Mouse (Mus musculus): ENCODE data around the gene Dab1. TPM values are rescaled to one million over a fixed set of nuclear protein-coding genes. Genes with fewer than 3 reads are reported as not detected.

Gene Dab1
- polyA plus RNA-seq, 1 experiment from 2014 or later, result 0.39 TPM

- Histone ChIP-seq H3K4me3 (ENCODE audit: low read depth, low read length) (no peak overlapping the region), H3K4me2 (replicated peaks; ENCODE audit: low read depth, low read length) (no peak overlapping the region), H3K36me3 (ENCODE audit: insufficient read depth, low read length) (no peaks in the 10 kb centered on the region), H3K9me3 (ENCODE audit: low read length) (no peaks in the 10 kb centered on the region), H3K9ac (replicated peaks; ENCODE audit: low read depth) (no peak overlapping the region), H3K4me1 (ENCODE audit: insufficient read depth, low read depth, low read length) (no peaks in the 10 kb centered on the region), H3K27me3 (replicated peaks; ENCODE audit: insufficient read depth, low read length) (no peaks in the 10 kb centered on the region), H3K27ac (ENCODE audit: low read length) (no peak overlapping the region)
- WGBS, result 86% methylated on average over 3 of the region's 3 CpGs
- ATAC-seq (no peak), DNase-seq (ENCODE audit: low spot score) (no peak)
- no peak for TF ChIP-seq CTCF (IDR thresholded peaks at IDR 0.05)
- TF ChIP-seq EP300 (IDR thresholded peaks at IDR 0.05), result no peak
Observed at GRCm38 (mm10) chr4:104178067-104178466, 558.9 kb downstream of the Dab1 start.

- DNase-seq (ENCODE audit: low spot score) (no peak), ATAC-seq (no peak)
- Histone ChIP-seq H3K27me3 (replicated peaks; ENCODE audit: insufficient read depth, low read length) (no peaks in the 10 kb centered on the region), H3K4me3 (ENCODE audit: low read depth, low read length) (no peak overlapping the region), H3K4me2 (replicated peaks; ENCODE audit: low read depth, low read length) (no peak overlapping the region), H3K9ac (replicated peaks; ENCODE audit: low read depth) (no peak overlapping the region), H3K4me1 (ENCODE audit: insufficient read depth, low read depth, low read length) (no peaks in the 10 kb centered on the region), H3K27ac (ENCODE audit: low read length) (no peak overlapping the region), H3K36me3 (ENCODE audit: insufficient read depth, low read length) (no peaks in the 10 kb centered on the region), H3K9me3 (ENCODE audit: low read length) (no peaks in the 10 kb centered on the region)
- WGBS, result 81% methylated on average over 4 of the region's 4 CpGs
- TF ChIP-seq CTCF (IDR thresholded peaks at IDR 0.05) (no peak), EP300 (IDR thresholded peaks at IDR 0.05) (no peak)
Observed at GRCm38 (mm10) chr4:104186311-104186710, 567.2 kb downstream of the Dab1 start.

GRCm38 (mm10) chr4:104198635-104199034 is 579.5 kb downstream of the Dab1 start:
- H3K4me3 ChIP-seq (ENCODE audit: low read depth, low read length), result no peak overlapping the region
- ATAC-seq (peak; percentile 19; the same call in 1 of the 2 replicates), DNase-seq (ENCODE audit: low spot score) (peak; percentile 13)
- H3K27ac ChIP-seq (ENCODE audit: low read length), result no peak overlapping the region
- H3K4me1 ChIP-seq (ENCODE audit: insufficient read depth, low read depth, low read length), result no peaks in the 10 kb centered on the region
- no peaks in the 10 kb centered on the region for H3K27me3 ChIP-seq (replicated peaks; ENCODE audit: insufficient read depth, low read length)
- no peak overlapping the region for H3K4me2 ChIP-seq (replicated peaks; ENCODE audit: low read depth, low read length)
- no peaks in the 10 kb centered on the region for H3K36me3 ChIP-seq (ENCODE audit: insufficient read depth, low read length)
- H3K9me3 ChIP-seq (ENCODE audit: low read length), result no peaks in the 10 kb centered on the region
- TF ChIP-seq EP300 (IDR thresholded peaks at IDR 0.05) (no peak), CTCF (IDR thresholded peaks at IDR 0.05) (no peak)
- no peak overlapping the region for H3K9ac ChIP-seq (replicated peaks; ENCODE audit: low read depth)
- 65% methylated on average over 8 of the region's 8 CpGs for WGBS

- TF ChIP-seq EP300 (IDR thresholded peaks at IDR 0.05) (no peak), CTCF (IDR thresholded peaks at IDR 0.05) (no peak)
- H3K4me2 ChIP-seq (replicated peaks; ENCODE audit: low read depth, low read length), result no peak overlapping the region
- WGBS, result 61% methylated on average over 5 of the region's 5 CpGs
- ATAC-seq, result no peak
- no peak for DNase-seq (ENCODE audit: low spot score)
- H3K9me3 ChIP-seq (ENCODE audit: low read length), result no peaks in the 10 kb centered on the region
- H3K27me3 ChIP-seq (replicated peaks; ENCODE audit: insufficient read depth, low read length), result no peaks in the 10 kb centered on the region
- no peaks in the 10 kb centered on the region for H3K36me3 ChIP-seq (ENCODE audit: insufficient read depth, low read length)
- no peak overlapping the region for H3K27ac ChIP-seq (ENCODE audit: low read length)
- H3K4me3 ChIP-seq (ENCODE audit: low read depth, low read length), result no peak overlapping the region
- H3K4me1 ChIP-seq (ENCODE audit: insufficient read depth, low read depth, low read length), result no peaks in the 10 kb centered on the region
- H3K9ac ChIP-seq (replicated peaks; ENCODE audit: low read depth), result no peak overlapping the region
Observed at GRCm38 (mm10) chr4:104201686-104202085, 582.5 kb downstream of the Dab1 start.

GRCm38 (mm10) chr4:104204047-104204446 is 584.9 kb downstream of the Dab1 start:
- TF ChIP-seq EP300 (IDR thresholded peaks at IDR 0.05), result no peak
- no peak for TF ChIP-seq CTCF (IDR thresholded peaks at IDR 0.05)

GRCm38 (mm10) chr4:104206639-104207038 is 587.5 kb downstream of the Dab1 start:
- H3K36me3 ChIP-seq (ENCODE audit: insufficient read depth, low read length), result no peaks in the 10 kb centered on the region
- no peak overlapping the region for H3K4me3 ChIP-seq (ENCODE audit: low read depth, low read length)
- H3K4me1 ChIP-seq (ENCODE audit: insufficient read depth, low read depth, low read length), result no peaks in the 10 kb centered on the region
- no peak overlapping the region for H3K27ac ChIP-seq (ENCODE audit: low read length)
- no peaks in the 10 kb centered on the region for H3K9me3 ChIP-seq (ENCODE audit: low read length)
- 49% methylated on average over 5 of the region's 5 CpGs for WGBS
- DNase-seq (ENCODE audit: low spot score) (peak; percentile 54), ATAC-seq (no peak)
- no peak overlapping the region for H3K4me2 ChIP-seq (replicated peaks; ENCODE audit: low read depth, low read length)
- no peaks in the 10 kb centered on the region for H3K27me3 ChIP-seq (replicated peaks; ENCODE audit: insufficient read depth, low read length)
- TF ChIP-seq EP300 (IDR thresholded peaks at IDR 0.05) (no peak), CTCF (IDR thresholded peaks at IDR 0.05) (no peak)
- H3K9ac ChIP-seq (replicated peaks; ENCODE audit: low read depth), result no peak overlapping the region

More at GRCm38 (mm10) chr4:104204047-104204446, 584.9 kb downstream of the Dab1 start:
- H3K4me1 ChIP-seq (ENCODE audit: insufficient read depth, low read depth, low read length), result no peaks in the 10 kb centered on the region
- no peak overlapping the region for H3K9ac ChIP-seq (replicated peaks; ENCODE audit: low read depth)
- ATAC-seq, result no peak
- no peaks in the 10 kb centered on the region for H3K9me3 ChIP-seq (ENCODE audit: low read length)
- H3K4me3 ChIP-seq (ENCODE audit: low read depth, low read length), result no peak overlapping the region
- no peak for DNase-seq (ENCODE audit: low spot score)
- H3K36me3 ChIP-seq (ENCODE audit: insufficient read depth, low read length), result no peaks in the 10 kb centered on the region
- no peak overlapping the region for H3K4me2 ChIP-seq (replicated peaks; ENCODE audit: low read depth, low read length)
- 52% methylated on average over 6 of the region's 6 CpGs for WGBS
- H3K27ac ChIP-seq (ENCODE audit: low read length), result no peak overlapping the region
- no peaks in the 10 kb centered on the region for H3K27me3 ChIP-seq (replicated peaks; ENCODE audit: insufficient read depth, low read length)

- no peaks in the 10 kb centered on the region for H3K27me3 ChIP-seq (replicated peaks; ENCODE audit: insufficient read depth, low read length)
- H3K4me3 ChIP-seq (ENCODE audit: low read depth, low read length), result no peak overlapping the region
- no peak overlapping the region for H3K4me2 ChIP-seq (replicated peaks; ENCODE audit: low read depth, low read length)
- H3K9me3 ChIP-seq (ENCODE audit: low read length), result no peaks in the 10 kb centered on the region
- H3K36me3 ChIP-seq (ENCODE audit: insufficient read depth, low read length), result no peaks in the 10 kb centered on the region
- TF ChIP-seq CTCF (IDR thresholded peaks at IDR 0.05) (peak; percentile 52), EP300 (IDR thresholded peaks at IDR 0.05) (no peak)
- no peak overlapping the region for H3K9ac ChIP-seq (replicated peaks; ENCODE audit: low read depth)
- no peak overlapping the region for H3K27ac ChIP-seq (ENCODE audit: low read length)
- no peaks in the 10 kb centered on the region for H3K4me1 ChIP-seq (ENCODE audit: insufficient read depth, low read depth, low read length)
- WGBS, result 18% methylated on average over 2 of the region's 2 CpGs
- no peak for DNase-seq (ENCODE audit: low spot score)
- ATAC-seq, result no peak
Observed at GRCm38 (mm10) chr4:104209081-104209480, 589.9 kb downstream of the Dab1 start.
